Comparison of ENCODE assay signal across 10 mouse cellular contexts in genomic region chr16:21367449-21367848, GRCm38 (mm10). TPM values are rescaled to one million over a fixed set of nuclear protein-coding genes. Genes with fewer than 3 reads are reported as not detected.
DNase-seq lines count a peak whose midpoint lies in the region; TF ChIP-seq lines count a peak whose summit lies in the region.
"Had no signal": no experiment of that assay in that cellular context is flagged by ENCODE, and none has a peak within 500 bp of the region (broad histone marks: within the 10 kb centered on the region; RNA-seq: fewer than 3 reads in every experiment).

No protein-coding gene starts in this region.

- no peak for TF ChIP-seq POLR2A in embryonic fibroblast, embryonic 13.5 days (IDR thresholded peaks at IDR 0.05; ENCODE audit: low read depth, low read length)

- H3K4me1 ChIP-seq in embryonic fibroblast, embryonic 13.5 days (ENCODE audit: control insufficient read depth, insufficient read depth, low read length): no peaks in the 10 kb centered on the region

- TF ChIP-seq CTCF in embryonic fibroblast, embryonic 13.5 days (IDR thresholded peaks at IDR 0.05; ENCODE audit: borderline replicate concordance, insufficient read depth, low read length): peak; percentile 85

- DNase-seq in cerebellum, adult 11 months: peak; percentile 4
- DNase-seq in cerebellum, adult 8-10 months: no peak
- DNase-seq in layer of hippocampus, postnatal 10 days (ENCODE audit: low spot score in 2 of 2): peak; percentile 25 to 38
- DNase-seq in layer of hippocampus, adult 18-20 months (ENCODE audit: low spot score in 2 of 2): no peak
- DNase-seq in lung, postnatal 25 days (ENCODE audit: low spot score): peak; percentile 56
- no peak for DNase-seq in yolk sac, embryonic 10.5 days (ENCODE audit: low spot score)
- no peak for DNase-seq in frontal cortex, adult 2 months (ENCODE audit: extremely low spot score in 1 of 2, low spot score in 1 of 2)

- H3K4me3 ChIP-seq in embryonic fibroblast, embryonic 13.5 days (ENCODE audit: insufficient read depth, low read length): no peak overlapping the region
- H3K4me3 ChIP-seq: erythroblast, embryonic 14.5 days; myocyte had no signal

- H3K27ac ChIP-seq in embryonic fibroblast, embryonic 13.5 days (ENCODE audit: insufficient read depth, low read length): no peak overlapping the region

RNA-seq across cellular contexts. Expression of gene Vps8, which starts 55.5 kb away (rescaled TPM):
- total RNA-seq in layer of hippocampus, postnatal 10 days (2021): 10 to 100 TPM; 48.3 to 51.5 TPM
- total RNA-seq in layer of hippocampus, adult 18-20 months (2021): 10 to 100 TPM; 50.9 to 53.4 TPM
- polyA plus RNA-seq in embryonic fibroblast, embryonic 13.5 days (2011; ENCODE audit: insufficient read length, low read depth, missing spikeins): 27.3 and 29.5 TPM in 2 replicates
- 29.2 and 33.3 TPM in 2 replicates for polyA plus RNA-seq in frontal cortex, adult 2 months (2012; rRNA removed)

Comparison
In these comparisons a context has a peak if more than half of its experiments do, and no peak if none do; other contexts are left out.
1. DNase-seq: peak in cerebellum, adult 11 months (single experiment), layer of hippocampus, postnatal 10 days (2 of 2) and lung, postnatal 25 days (single experiment); none in cerebellum, adult 8-10 months (single experiment), layer of hippocampus, adult 18-20 months (0 of 2), yolk sac, embryonic 10.5 days (single experiment) and frontal cortex, adult 2 months (0 of 2).